Mouse (Mus musculus) ES-Bruce4 (cell line): Measurements from ENCODE around the gene Ttll10.

Source experiments
- CTCF ChIP-seq: IDR thresholded peaks from one replicate; pipeline ENCODE4 v1.8.1; 2011; ENCODE audit warnings: low read depth, low read length
- POLR2A ChIP-seq: IDR thresholded peaks from one replicate; pipeline ENCODE4 v1.8.1; 2011; ENCODE audit warnings: low read length; ENCODE audit not compliant: insufficient read depth

- TF ChIP-seq POLR2A (no peak), CTCF (no peak)
Observed at GRCm38 (mm10) chr4:156084096-156084879, 25.1 kb upstream of the Ttll10 start.
